Mouse (Mus musculus): ENCODE results near the gene Fam189a1.

Fam189a1 gene

DNA sequence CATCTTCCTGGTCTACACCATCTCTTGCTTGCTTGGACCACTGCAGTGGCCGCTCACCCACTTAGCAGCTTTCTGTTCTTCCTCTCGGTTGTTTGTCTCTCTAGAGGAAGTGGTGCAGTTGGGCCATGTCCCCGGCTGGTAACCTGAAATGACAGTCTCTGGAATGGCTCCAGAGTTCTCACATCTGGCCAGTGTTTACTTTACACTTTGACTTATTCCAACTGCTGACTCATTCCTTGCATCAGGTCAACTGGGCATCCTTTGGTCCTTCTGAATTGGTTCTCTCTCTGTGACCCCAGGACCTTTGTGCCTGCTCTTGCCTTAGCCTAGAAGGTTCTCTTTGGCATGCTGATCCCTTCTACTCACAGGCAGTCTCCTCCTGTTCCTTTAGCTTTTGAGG is 427.6 kb downstream of the Fam189a1 start:
- DNase-seq (ENCODE audit: low spot score in 2 of 2), result no peak

DNA sequence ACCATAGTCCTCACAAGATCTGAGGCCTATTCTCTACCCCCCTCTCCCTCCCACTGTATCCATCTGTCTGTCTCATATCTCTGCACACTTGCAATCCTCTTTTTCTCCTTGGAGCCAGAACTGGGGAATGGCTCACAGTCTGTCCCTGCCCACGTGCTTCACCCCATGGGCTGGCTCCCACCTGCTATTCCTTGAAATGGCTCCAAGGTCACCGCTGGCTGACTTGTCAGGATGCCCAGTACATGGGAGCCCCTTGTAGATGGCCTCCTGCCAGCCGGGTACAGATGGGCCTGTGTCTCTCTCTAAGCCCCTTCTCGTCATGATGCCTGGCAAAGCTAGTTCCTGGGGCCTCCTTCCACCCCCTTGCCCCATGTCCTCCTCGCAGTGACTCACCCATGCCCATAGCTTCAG is 428.2 kb downstream of the Fam189a1 start:
- DNase-seq (ENCODE audit: low spot score in 2 of 2), result peak in 1 of 2 experiments; percentile 37

DNA sequence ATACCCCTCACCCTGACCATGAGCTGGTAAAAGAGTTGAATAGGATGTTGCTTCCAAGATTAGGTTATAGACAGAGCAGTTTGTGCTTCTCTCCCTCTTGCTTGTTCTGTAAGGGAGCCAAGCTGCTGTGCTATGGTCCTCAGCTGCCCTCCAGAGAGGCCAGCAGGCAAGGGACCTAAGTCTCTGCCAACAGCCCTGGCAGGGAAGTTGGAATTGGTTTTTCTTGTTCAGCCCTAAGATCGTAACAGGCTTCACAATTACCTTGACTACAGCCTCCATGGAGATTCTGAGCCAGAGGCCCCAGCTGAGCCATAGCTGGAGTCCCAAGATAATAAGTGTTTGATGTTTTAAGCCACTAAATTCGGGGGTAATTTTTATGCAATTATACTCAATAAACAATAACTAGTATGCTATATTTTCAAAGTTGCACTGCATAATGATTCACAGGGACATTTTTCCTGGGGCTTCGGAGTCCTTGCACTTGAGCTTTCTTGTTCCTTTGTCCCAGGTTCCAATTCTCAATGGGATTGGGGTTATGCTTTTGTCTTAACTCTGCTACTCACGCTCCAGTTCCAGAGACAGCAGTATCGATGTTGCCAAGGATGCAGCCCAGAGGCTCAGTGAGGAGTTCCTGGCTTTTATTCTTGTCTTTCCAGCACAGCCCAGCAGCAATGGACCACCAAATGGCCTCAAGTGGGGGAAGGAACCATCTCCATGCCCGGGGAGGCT is 430.2 kb downstream of the Fam189a1 start:
- no peak for DNase-seq (ENCODE audit: low spot score in 2 of 2)

DNA sequence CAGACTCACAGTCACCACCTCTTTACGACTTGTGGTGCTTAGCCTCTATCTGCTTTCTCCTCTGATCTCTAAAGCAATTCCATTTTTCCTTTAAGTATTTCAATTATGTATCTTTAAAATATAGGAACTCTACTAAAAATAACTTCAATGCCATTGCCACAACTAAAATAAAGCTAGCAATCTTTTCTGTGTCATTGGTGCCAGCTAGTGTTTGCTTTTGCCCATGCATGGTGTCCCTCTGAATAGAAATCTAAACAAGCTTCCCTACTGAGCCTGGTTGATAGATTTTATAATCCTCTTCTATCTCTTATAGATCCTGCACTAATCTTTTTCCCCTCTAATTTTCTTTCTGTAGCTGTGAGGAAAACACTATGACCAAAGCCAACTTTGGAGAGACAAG is 432.0 kb downstream of the Fam189a1 start:
- no peak for DNase-seq (ENCODE audit: low spot score in 2 of 2)

DNA sequence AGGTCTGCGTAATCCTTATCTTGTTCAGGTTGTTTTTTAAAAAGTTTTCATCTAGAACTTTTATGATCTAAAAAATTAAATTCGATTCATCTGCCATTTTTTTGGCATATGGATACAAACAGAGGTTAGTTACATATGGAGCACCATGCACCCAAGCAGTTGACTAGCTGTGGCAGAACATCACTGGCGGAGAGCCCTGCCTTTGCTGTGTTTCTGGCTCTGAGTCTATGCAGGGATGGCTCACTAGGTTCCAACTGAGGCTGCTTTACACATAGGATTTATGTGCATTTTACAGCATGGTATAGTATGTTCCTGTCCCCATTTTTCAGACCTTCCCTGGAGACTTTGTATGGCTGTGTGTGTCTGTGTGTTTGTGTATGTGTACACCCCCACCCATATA is 433.1 kb downstream of the Fam189a1 start:
- DNase-seq (ENCODE audit: low spot score in 2 of 2), result no peak

DNA sequence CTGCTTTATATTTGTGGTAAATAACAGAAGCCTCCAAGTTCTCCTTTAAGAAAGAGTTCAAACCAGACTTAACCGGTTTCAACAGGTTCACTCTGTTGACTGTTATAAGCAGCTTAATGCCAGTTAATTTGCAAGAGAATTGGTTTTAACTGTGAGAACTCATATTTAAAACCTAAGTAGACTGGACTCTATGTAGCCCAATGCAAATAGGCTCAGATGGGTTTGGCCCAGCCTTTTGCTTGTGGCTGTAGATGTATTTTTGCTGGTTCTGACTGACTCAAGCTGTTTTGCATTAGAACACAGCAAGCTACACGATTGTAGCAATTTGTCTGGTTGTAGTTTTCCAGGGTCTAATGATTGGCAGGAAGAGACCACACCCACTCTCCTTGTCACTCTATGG is 440.1 kb downstream of the Fam189a1 start:
- no peak for DNase-seq (ENCODE audit: low spot score in 2 of 2)

DNA sequence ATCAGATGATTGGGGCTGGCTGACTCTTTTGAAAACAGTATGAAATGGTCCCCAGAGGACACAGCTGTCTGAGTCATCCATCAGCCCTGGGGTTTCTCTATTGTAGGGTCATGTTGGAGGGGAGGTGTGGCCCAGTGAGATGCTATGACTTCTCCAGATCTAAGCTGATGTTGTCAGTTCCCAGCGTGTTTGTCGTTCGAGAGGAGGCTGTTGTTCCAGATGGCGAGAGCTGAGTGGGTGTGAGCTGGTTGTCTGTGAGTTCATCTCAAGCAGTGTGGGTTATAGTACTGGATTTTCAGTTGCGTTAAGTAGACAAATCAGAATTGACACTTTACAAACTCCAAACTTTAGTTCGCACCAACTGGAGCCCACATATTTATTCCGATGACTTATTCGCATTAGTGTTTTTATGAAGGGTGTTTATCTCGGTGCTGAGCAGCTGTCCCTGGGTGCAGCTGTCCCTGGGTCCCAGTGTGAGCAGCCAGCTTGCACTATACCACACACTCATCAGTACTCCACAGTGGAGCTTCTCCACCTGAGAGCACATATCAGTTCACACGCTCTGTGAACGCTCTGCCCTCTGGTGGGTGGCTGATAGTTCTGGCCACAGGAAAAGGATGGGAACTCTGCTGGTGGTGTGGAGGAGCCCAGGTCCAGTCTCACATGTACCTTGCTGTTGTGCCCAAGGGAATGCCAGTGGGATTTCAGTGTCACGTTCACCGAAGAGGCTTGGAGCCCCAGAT is 446.7 kb downstream of the Fam189a1 start:
- DNase-seq (ENCODE audit: low spot score in 2 of 2), result no peak

DNA sequence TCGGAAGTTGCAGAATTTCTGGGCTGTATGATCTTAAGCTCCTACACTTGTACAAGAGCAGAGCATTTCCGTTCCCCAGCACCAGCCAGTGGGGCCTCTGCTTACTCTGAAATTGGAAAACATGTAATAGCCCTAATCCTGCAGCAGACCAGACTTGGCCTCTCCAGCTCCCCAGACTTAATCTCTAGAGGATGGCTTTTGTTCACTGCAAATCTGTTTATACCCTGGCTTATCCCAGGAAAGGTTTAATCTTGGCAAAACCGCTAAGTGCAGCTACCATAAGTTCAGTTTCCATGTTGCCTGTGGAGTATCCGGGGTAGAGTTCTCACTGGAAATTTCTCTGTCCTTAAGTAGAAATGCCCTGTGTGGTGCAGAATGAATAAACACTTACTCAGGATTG is 448.2 kb downstream of the Fam189a1 start:
- no peak for DNase-seq (ENCODE audit: low spot score in 2 of 2)
